Mouse (Mus musculus) B cell, adult (primary cell): ENCODE data around the gene Sox9. TPM values are rescaled to one million over a fixed set of nuclear protein-coding genes. Genes with fewer than 3 reads are reported as not detected.

Source experiments
- total RNA-seq: library from RNA; stranded (reverse); gene quantifications from 4 replicates; pipeline ENCODE4 v1.2.4, GENCODE M21; 2023; ENCODE audit not compliant: inconsistent age

The Sox9 gene
- total RNA-seq, result not detected in 4 replicates

DNA sequence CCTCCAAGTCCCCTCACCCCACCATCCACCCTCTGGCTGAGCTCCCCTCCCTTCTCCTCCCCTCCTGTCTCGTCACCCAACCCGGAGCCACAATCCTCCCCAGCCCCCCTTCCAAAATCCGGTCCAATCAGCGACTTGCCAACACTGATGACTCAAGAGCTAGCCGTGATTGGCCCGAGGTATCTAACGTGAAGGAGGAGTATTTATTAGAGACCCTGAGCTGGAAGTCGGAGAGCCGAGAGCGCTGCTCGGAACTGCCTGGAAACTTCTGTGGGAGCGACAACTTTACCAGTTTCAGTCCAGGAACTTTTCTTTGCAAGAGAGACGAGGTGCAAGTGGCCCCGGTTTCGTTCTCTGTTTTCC, at the start of gene Sox9:
Sox9 (plus strand) TSS at position 231 of the 363 bp plus-strand sequence.

